Mouse (Mus musculus) midbrain, embryonic 12.5 days (tissue): ENCODE measurements around the gene Ubap2. TPM values are rescaled to one million over a fixed set of nuclear protein-coding genes. Genes with fewer than 3 reads are reported as not detected.

Source experiments
- ATAC-seq: fragments of 200-750 bp; cut with Nextera tagmentation; 2 replicates; pipeline ENCODE4 v1.8.0; 2017; ENCODE audit warnings: low read depth, moderate TSS enrichment, moderate library complexity; ENCODE audit not compliant: low FRiP score
- H3K27ac ChIP-seq: fragments of 300-500 bp; sonication (generic); replicated peaks from 2 replicates; pipeline ENCODE4 v1.5.1; 2016; ENCODE audit warnings: mild to moderate bottlenecking
- H3K27me3 ChIP-seq: fragments of 300-500 bp; sonication (generic); 2 replicates; pipeline ENCODE4 v1.6.1; 2016; ENCODE audit warnings: mild to moderate bottlenecking
- H3K36me3 ChIP-seq: fragments of 300-500 bp; sonication (generic); 2 replicates; pipeline ENCODE4 v1.6.1; 2016
- H3K4me1 ChIP-seq: fragments of 300-500 bp; sonication (generic); 2 replicates; pipeline ENCODE4 v1.6.1; 2016
- H3K4me2 ChIP-seq: fragments of 300-500 bp; sonication (generic); replicated peaks from 2 replicates; pipeline ENCODE4 v1.6.1; 2016; ENCODE audit warnings: mild to moderate bottlenecking, moderate library complexity
- H3K4me3 ChIP-seq: fragments of 300-500 bp; sonication (generic); 2 replicates; pipeline ENCODE4 v1.5.1; 2016; ENCODE audit warnings: mild to moderate bottlenecking
- H3K9ac ChIP-seq: fragments of 300-500 bp; sonication (generic); replicated peaks from 2 replicates; pipeline ENCODE4 v1.6.1; 2016; ENCODE audit warnings: mild to moderate bottlenecking, moderate library complexity
- H3K9me3 ChIP-seq: fragments of 300-500 bp; sonication (generic); 2 replicates; pipeline ENCODE4 v1.6.1; 2016; ENCODE audit warnings: mild to moderate bottlenecking
- WGBS: fragments of 180-500 bp; shearing (Covaris S2); methylation state at CpG from one replicate; pipeline ENCODE4 v1.1.7; 2016; 5-methylcytosine and 5-hydroxymethylcytosine counted together
- polyA plus RNA-seq: library from polyadenylated mRNA; unstranded; fragments of >200 nt; fragmentation: Nextera tagmentation; extraction: Ambion mirVana; gene quantifications from 2 replicates; pipeline ENCODE4 v1.2.1, GENCODE M21; 2016

Ubap2 gene
- polyA plus RNA-seq: 74.8 and 75.5 TPM in 2 replicates

- Histone ChIP-seq H3K4me2 (peak within 1 kb of the TSS; percentile 79), H3K9me3 (no peaks in the 10 kb centered on the region), H3K4me3 (peak within 1 kb of the TSS; percentile 92), H3K4me1 (peaks cover 24% of the 10 kb centered on the region), H3K27me3 (no peaks in the 10 kb centered on the region), H3K27ac (peak within 1 kb of the TSS; percentile 87), H3K9ac (peak within 1 kb of the TSS; percentile 91), H3K36me3 (peaks cover 11% of the 10 kb centered on the region)
- ATAC-seq: peak; percentile 97
- under 1% methylated on average over 60 of the region's 60 CpGs for WGBS
These were observed at the start of gene Ubap2 for GRCm38 (mm10) chr4:41274980-41275850. TSS of gene Ubap2 (minus strand) at chr4:41275144.

DNA sequence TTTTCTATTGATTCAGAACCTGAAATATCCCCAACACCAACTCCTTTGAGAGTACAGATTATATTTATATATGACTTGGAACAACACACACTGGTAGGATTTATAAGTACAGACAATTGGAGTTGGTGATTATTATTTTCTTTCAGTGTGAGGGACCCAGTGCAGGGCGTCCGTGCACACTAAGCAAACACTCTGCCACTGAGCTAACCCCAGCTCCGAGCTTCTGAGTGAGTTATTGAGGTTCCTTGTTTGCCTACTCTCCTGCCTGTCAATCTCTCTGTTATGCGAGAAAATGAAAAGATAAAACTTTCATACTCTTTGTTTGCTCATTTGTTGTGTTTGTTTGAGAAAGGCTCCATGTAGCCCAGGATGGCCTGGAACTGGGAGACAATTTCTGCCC, 46.0 kb upstream of the Ubap2 start:
- Histone ChIP-seq H3K9me3 (no peaks in the 10 kb centered on the region), H3K27me3 (no peaks in the 10 kb centered on the region), H3K27ac (no peak overlapping the region), H3K4me3 (no peak overlapping the region), H3K4me1 (no peaks in the 10 kb centered on the region), H3K36me3 (no peaks in the 10 kb centered on the region), H3K4me2 (no peak overlapping the region), H3K9ac (no peak overlapping the region)
- ATAC-seq: no peak
- 73% methylated on average over 4 of the region's 4 CpGs for WGBS

DNA sequence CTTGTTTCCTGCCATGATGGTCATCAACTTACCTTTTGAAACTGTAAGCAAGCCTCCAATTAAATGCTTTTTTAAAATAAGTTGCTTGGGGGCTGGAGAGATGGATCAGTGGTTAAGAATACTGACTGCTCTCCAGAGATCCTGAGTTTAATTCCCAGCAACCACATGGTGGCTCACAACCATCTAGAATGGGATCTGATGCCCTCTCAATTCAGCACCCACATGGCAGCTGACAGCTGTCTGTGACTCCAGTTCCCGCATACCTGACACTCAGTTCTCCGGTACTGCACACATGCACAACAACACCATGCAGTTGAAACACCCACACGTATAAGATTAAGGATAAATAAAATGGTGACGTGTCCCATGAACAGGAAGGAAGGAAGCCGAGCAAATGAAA, 43.3 kb upstream of the Ubap2 start:
- no peak overlapping the region for H3K4me3 ChIP-seq
- ATAC-seq: no peak
- no peaks in the 10 kb centered on the region for H3K36me3 ChIP-seq
- 86% methylated on average over 5 of the region's 5 CpGs for WGBS
- H3K4me2 ChIP-seq: no peak overlapping the region
- no peaks in the 10 kb centered on the region for H3K9me3 ChIP-seq
- H3K27me3 ChIP-seq: no peaks in the 10 kb centered on the region
- H3K27ac ChIP-seq: no peak overlapping the region
- H3K4me1 ChIP-seq: peaks cover 14% of the 10 kb centered on the region
- no peak overlapping the region for H3K9ac ChIP-seq

- H3K4me2 ChIP-seq: peak overlapping the region; percentile 89
- H3K27ac ChIP-seq: peak overlapping the region; percentile 91
- no peaks in the 10 kb centered on the region for H3K9me3 ChIP-seq
- H3K4me1 ChIP-seq: peaks cover 19% of the 10 kb centered on the region
- no peaks in the 10 kb centered on the region for H3K27me3 ChIP-seq
- H3K9ac ChIP-seq: peak overlapping the region; percentile 97
- peak overlapping the region; percentile 99 for H3K4me3 ChIP-seq
- ATAC-seq: no peak; the same call in 1 of the 2 replicates
- 63% methylated on average over 8 of the region's 8 CpGs for WGBS
- H3K36me3 ChIP-seq: peaks cover 15% of the 10 kb centered on the region
These were observed 40.2 kb upstream of the Ubap2 start for GRCm38 (mm10) chr4:41315173-41315572.

- H3K36me3 ChIP-seq: peaks cover 23% of the 10 kb centered on the region
- no peaks in the 10 kb centered on the region for H3K27me3 ChIP-seq
- H3K4me1 ChIP-seq: peaks cover 19% of the 10 kb centered on the region
- peak; percentile 97 for ATAC-seq
- H3K9me3 ChIP-seq: no peaks in the 10 kb centered on the region
- H3K4me2 ChIP-seq: peak within 1 kb of the TSS; percentile 89
- H3K9ac ChIP-seq: peak within 1 kb of the TSS; percentile 97
- under 1% methylated on average over 70 of the region's 70 CpGs for whole genome bisulfite sequencing
- peak within 1 kb of the TSS; percentile 91 for H3K27ac ChIP-seq
- peak within 1 kb of the TSS; percentile 99 for H3K4me3 ChIP-seq
These were observed 39.5 kb upstream of the Ubap2 start, which contains the start of gene Dcaf12 for GRCm38 (mm10) chr4:41314141-41315129. TSS of gene Dcaf12 (minus strand) at chr4:41314889.

DNA sequence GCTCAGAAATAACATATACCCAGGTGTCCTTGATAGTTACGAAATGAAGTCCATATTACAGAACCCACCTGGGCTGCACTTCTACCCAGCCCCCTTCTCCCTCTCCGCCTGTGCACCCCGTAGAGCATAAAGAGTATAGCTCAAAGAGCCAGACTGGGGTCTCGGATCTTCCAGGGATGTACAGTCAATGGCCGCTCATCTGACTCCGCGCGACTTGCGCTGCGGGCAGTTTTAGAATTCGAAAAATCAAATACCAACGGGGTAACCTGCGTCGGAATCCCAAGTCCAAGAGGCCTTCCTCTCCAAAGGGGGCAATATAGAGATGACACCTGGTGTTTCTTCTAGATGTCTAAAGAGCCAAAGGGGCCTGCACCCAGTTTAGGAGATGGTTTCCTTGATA, 38.8 kb upstream of the Ubap2 start:
- WGBS: 17% methylated on average over 14 of the region's 14 CpGs
- no peak for ATAC-seq
- Histone ChIP-seq H3K27ac (peak overlapping the region; percentile 91), H3K9ac (peak overlapping the region; percentile 97), H3K36me3 (peaks cover 30% of the 10 kb centered on the region), H3K4me1 (peaks cover 19% of the 10 kb centered on the region), H3K27me3 (no peaks in the 10 kb centered on the region), H3K9me3 (no peaks in the 10 kb centered on the region), H3K4me2 (peak overlapping the region; percentile 89), H3K4me3 (peak overlapping the region; percentile 99)

DNA sequence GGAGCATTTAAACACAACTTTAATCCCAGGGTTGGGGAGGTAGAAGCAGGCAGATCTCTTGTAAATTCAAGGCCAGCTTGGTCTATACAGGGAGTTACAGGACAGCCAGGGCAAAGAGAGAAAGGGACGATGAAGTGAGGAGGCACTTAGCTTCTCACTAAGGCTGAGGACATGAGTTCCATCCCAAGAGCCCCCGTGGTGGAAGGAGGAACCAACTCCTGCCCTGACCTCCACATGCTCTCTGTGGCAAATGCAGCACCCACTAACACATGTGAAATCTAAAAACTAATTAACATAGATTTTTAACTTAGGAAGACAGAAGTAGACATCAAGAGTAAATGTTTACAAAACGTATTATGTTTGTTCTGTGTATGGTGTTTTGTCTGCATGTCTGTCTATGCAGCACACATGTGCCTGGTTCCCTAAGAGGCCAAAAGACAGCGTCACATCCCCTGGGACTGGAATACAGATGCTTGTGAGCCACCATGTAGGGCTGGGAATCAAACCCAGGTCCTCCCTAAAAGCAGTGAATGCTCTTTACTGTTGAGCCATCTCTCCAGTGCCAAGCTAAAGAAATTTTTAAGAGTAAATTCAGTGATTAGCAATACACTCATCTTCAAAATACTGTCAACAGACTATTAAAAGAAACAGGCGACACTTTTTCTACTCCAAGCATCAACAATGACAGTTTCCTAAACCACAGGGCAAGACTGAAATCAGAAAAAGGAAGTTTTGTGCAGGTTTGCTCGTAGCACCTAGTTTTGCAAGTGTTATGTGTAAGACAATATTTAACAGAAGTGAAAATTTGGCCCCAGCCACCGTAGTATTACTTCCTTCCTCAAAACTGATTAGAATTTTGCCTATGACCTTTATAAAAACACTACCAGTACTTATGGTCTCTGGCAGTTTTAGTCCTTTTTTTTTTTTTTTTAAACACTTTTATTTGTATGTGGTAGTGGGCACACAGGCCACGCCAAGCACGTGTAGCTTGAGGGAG, 35.9 kb upstream of the Ubap2 start:
- no peaks in the 10 kb centered on the region for H3K9me3 ChIP-seq
- ATAC-seq: no peak
- H3K27ac ChIP-seq: no peak overlapping the region
- H3K36me3 ChIP-seq: peaks cover 38% of the 10 kb centered on the region
- H3K4me3 ChIP-seq: no peak overlapping the region
- H3K4me2 ChIP-seq: no peak overlapping the region
- H3K27me3 ChIP-seq: no peaks in the 10 kb centered on the region
- H3K4me1 ChIP-seq: peaks cover 19% of the 10 kb centered on the region
- 95% methylated on average over 9 of the region's 9 CpGs for WGBS
- H3K9ac ChIP-seq: no peak overlapping the region

DNA sequence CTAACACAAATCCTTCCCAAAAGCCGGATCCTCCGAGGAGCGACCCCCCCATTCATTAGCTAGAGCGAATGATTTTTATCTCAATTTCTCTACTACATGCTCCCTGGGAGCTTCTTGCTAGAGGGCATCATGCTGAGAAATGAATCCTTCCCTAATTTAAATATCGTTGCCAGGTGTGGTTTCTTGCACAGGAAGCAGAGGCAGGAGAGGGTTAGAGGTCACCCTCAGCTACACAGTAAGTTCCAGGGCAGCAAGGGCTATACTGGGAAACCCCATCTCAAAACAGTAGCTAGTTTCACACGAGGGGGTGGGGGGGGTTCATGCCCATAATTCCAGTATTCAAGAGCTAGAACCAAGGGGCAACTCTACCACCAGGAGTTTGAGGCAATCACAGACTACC, 32.5 kb upstream of the Ubap2 start:
- no peak overlapping the region for H3K4me2 ChIP-seq
- no peak for ATAC-seq
- no peaks in the 10 kb centered on the region for H3K4me1 ChIP-seq
- peaks cover 47% of the 10 kb centered on the region for H3K36me3 ChIP-seq
- no peaks in the 10 kb centered on the region for H3K9me3 ChIP-seq
- H3K27me3 ChIP-seq: no peaks in the 10 kb centered on the region
- H3K9ac ChIP-seq: no peak overlapping the region
- WGBS: 86% methylated on average over 6 of the region's 6 CpGs
- H3K4me3 ChIP-seq: no peak overlapping the region
- H3K27ac ChIP-seq: no peak overlapping the region

DNA sequence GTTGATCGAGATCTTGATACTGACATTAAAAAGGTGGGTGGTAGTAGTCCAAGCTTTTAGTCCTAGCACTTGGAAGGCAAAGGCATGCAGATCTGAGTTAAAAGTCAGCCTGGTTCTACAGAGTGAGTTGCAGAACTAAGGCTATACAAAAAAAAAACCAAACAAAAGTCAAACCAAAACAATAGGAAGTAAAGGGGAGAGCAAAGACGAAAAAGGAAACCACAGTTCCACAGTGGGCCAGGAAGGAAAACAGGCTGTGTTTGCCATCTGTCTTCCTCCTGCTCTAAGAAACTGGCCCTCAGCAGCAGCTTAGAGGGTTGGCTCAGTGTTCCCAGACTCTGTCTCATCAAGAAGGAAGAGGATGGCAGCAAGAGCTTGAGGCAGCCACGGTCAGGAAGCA, 29.4 kb upstream of the Ubap2 start:
- Histone ChIP-seq H3K4me2 (no peak overlapping the region), H3K27ac (no peak overlapping the region), H3K4me1 (no peaks in the 10 kb centered on the region), H3K4me3 (no peak overlapping the region), H3K36me3 (peaks cover 54% of the 10 kb centered on the region), H3K9ac (no peak overlapping the region), H3K27me3 (no peaks in the 10 kb centered on the region), H3K9me3 (no peaks in the 10 kb centered on the region)
- ATAC-seq: no peak
- WGBS: 72% methylated on average over 3 of the region's 3 CpGs

- ATAC-seq: no peak
- Histone ChIP-seq H3K27me3 (no peaks in the 10 kb centered on the region), H3K4me1 (no peaks in the 10 kb centered on the region), H3K9me3 (no peaks in the 10 kb centered on the region), H3K4me2 (no peak overlapping the region), H3K9ac (no peak overlapping the region), H3K4me3 (no peak overlapping the region), H3K36me3 (peaks cover 54% of the 10 kb centered on the region), H3K27ac (no peak overlapping the region)
- WGBS: 94% methylated on average over 7 of the region's 7 CpGs
These were observed 28.7 kb upstream of the Ubap2 start for GRCm38 (mm10) chr4:41303671-41304070.

DNA sequence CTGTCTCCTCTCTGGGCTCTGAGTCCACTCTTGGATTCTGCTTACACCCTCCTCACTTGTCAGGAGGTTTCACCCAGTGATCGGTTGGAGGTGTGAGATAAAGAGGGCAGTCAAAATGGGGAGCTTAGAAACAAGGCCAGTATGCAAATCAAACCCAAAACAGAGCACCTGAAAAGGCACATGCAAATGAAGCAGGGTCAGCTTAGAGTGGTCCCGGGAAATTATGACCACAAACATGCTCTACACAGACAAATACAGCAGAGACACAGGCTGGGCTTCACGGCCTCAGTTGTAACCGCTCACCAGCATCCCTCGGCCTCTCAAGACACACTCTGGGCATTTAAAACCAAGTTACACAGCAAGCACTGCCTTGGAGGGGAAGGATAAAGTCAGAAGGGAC, 24.0 kb upstream of the Ubap2 start:
- 94% methylated on average over 5 of the region's 5 CpGs for WGBS
- H3K36me3 ChIP-seq: peaks cover 89% of the 10 kb centered on the region
- H3K27me3 ChIP-seq: no peaks in the 10 kb centered on the region
- H3K27ac ChIP-seq: no peak overlapping the region
- no peaks in the 10 kb centered on the region for H3K4me1 ChIP-seq
- no peak overlapping the region for H3K9ac ChIP-seq
- H3K9me3 ChIP-seq: no peaks in the 10 kb centered on the region
- ATAC-seq: no peak
- H3K4me3 ChIP-seq: no peak overlapping the region
- no peak overlapping the region for H3K4me2 ChIP-seq
